Mouse (Mus musculus) left cerebral cortex, postnatal 14 days (tissue): ENCODE data around the gene Tie1. TPM values are rescaled to one million over a fixed set of nuclear protein-coding genes. Genes with fewer than 3 reads are reported as not detected.

ENCODE experiments used
- DNase-seq, 2 experiments: peaks; one replicate each; pipeline ENCODE4 v3.0.0; 2021 to 2022; ENCODE audit warnings: low spot score in 2 of 2, mixed read lengths in 1 of 2
- intact Hi-C: fragments of 180-260 bp; cut with DNase I; formaldehyde crosslinking; loops from one replicate; pipeline ENCODE4 v1.15.1; 2025
- total RNA-seq, 2 experiments: library from RNA; stranded (reverse); gene quantifications; 2 replicates each; pipeline ENCODE4 v1.2.3; 2021

Tie1 gene
- total RNA-seq, 2 experiments from 2014 or later: 12.5 to 14.8 TPM

- intact Hi-C loops: loop anchor here (10.0 kb wide), 1 partner anchor 45 kb away; the partner anchor contains the start of gene Mpl
Observed at GRCm38 (mm10) chr4:118500171-118500724, 10.4 kb upstream of the Tie1 start.

DNA sequence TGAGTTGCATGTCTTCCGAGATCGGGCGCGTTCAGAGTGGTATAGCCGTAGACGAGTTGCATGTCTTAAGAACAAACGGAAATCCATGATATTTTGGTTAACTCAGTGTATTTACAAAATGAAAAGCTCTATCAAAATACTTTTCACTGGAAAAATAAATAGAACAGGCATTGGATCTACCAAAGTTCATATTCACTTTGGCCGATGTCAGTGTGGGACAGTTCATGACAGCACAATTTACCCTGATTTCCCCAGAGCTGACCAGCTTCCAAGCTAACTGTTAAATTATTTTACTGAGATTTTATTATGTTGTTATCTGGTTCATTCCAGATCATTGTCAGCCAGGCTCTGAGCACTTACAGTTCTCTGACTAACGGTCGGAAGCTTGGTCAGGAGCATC is 600 bp upstream of the Tie1 start:
- intact Hi-C loops: no loop called here
- DNase-seq: no peak

More at GRCm38 (mm10) chr4:118500171-118500724, 10.4 kb upstream of the Tie1 start:
- peak; percentile 17 to 39 for DNase-seq

GRCm38 (mm10) chr4:118476773-118477530 is 12.9 kb downstream of the Tie1 start:
- intact Hi-C loops: no loop called here
- DNase-seq: no peak

DNA sequence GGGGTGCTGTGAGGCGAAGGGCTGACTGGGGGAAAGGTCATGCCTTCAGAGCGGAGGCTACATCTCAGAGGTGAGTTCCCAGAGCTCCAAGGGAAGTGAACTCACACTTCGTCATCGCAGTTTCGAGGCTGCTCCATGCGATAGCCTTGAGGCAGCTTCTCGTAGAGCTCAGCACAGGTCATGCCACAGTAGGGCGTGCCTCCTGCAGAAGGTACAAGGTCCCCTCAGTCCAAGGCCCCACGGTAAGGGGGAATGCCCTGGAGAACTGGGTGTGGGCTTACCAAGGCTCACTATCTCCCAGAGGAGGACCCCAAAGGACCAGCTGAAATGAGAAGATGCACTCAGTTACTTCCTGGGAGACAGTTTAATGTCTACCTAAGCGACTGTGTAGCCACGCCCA is 17.2 kb downstream of the Tie1 start:
- DNase-seq: no peak
- intact Hi-C loops: no loop called here

GRCm38 (mm10) chr4:118471281-118471680 is 18.6 kb downstream of the Tie1 start:
- no peak for DNase-seq
- intact Hi-C loops: no loop called here

- DNase-seq: no peak
- intact Hi-C loops: no loop called here
Observed at GRCm38 (mm10) chr4:118465697-118466163, 24.1 kb downstream of the Tie1 start.

- intact Hi-C loops: no loop called here
- DNase-seq: peak in 1 of 2 experiments; percentile 37
Observed at GRCm38 (mm10) chr4:118464956-118465355, 24.9 kb downstream of the Tie1 start.

DNA sequence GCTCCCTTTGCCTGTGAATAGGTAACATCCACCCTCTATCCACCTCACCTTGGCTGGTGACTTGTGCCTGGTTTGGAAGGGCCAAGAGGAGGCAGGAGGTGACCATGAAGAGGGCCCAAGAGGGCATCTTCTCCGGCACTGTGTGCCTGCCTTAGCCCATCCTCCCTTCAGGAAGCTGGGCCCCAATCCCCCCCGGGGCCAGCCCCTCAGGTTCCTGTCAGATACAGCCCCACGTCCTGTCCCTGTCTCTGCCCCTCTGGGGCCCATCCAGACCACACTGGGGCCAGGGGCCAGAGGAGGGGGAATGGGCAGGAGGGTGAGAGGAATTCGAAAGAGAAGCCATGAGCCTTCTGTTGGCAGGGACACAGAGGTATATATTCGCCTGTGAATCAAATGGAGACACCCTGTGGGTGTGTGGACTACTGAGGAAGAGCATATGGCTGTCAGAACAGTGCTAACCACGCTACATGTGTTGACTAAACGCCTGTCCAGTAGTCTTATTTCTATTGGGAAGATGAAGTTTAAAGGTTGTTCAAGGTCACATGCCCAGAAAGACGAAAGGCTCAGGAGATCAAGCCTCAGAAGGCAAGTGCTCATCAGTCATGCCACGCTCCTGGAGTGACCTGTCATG is 32.4 kb downstream of the Tie1 start, which contains the start of gene Mpl:
Mpl (minus strand) TSS at position 169 of the 631 bp plus-strand sequence.
- peak in 1 of 2 experiments; percentile 22 for DNase-seq
- intact Hi-C loops: loop anchor here (10.0 kb wide), 1 partner anchor 47 kb away; no protein-coding TSS in a partner anchor

DNA sequence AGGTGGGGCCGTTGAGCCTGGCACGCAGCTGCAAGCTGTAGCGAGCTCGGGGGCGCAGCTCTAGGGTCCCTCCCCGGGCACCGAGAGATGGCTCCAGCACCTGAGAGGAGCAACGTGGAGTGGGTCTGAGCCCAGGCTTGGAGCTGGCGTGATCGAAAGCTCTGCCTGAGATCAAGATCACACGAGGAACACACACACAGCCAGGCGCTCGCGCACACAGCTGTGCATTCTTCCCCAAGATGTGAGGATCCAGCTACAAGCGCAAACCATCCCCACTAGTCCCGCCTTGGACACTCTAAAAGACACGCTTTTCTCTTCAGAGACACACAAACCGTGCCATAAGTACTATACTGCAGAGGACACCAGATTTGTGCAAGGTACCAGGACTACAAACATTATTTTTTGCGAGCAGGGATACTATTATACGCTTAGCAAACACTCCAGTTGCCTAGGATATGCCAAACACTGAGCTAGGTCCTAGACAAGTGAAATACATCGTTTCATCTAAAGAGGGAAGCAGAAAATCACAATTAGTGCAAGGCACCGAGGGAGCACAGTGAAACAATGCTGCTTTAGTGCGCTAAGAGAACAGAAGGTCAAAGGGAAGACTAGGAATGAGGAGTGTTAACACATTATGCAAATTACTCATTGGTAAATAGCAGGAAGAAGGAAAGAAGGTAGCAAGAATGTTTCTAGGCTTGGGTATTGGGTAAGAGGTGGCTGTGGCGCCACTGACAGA is 43.3 kb downstream of the Tie1 start:
- intact Hi-C loops: loop anchor here (5.0 kb wide), 1 partner anchor 121 kb away; no protein-coding TSS in a partner anchor

DNA sequence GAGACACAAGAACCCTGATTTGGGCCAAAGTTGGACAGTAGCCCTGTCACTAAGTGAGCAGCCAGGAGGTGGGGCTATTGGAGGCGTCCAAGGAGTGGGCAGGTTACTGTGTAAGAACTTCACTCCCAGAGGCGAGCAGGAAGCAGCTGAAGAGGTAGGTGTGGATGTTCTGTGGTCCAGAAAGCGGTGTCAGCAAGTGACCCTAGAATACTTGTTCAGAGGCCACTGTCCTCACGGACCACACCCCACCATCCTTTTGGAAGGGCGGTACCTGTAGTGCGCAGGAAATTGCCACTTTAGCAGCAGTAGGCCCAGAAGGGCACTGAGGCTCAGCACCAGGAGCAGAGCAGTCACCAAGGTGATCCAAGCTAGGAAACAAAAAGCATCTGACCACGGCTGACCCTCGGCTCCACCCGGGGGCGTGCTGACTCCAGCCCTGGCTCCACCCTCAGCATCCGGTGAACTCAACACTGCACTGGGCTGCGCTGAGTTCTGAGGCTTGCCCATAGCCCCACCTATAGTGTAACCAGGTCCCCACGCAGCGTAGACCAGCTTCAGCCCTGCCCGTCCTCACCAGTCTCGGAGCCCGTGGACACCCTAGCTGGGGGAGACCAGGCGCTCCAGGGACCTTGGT is 44.0 kb downstream of the Tie1 start:
- no peak for DNase-seq

More for the DNA sequence above, 43.3 kb downstream of the Tie1 start:
- DNase-seq: no peak

GRCm38 (mm10) chr4:118445088-118445487 is 44.8 kb downstream of the Tie1 start:
- DNase-seq: peak in 1 of 2 experiments; percentile 24
- intact Hi-C loops: loop anchor here (5.0 kb wide), 1 partner anchor 122 kb away; no protein-coding TSS in a partner anchor

More for the DNA sequence above, 44.0 kb downstream of the Tie1 start:
- intact Hi-C loops: loop anchor here (5.0 kb wide), 1 partner anchor 121 kb away; no protein-coding TSS in a partner anchor

DNA sequence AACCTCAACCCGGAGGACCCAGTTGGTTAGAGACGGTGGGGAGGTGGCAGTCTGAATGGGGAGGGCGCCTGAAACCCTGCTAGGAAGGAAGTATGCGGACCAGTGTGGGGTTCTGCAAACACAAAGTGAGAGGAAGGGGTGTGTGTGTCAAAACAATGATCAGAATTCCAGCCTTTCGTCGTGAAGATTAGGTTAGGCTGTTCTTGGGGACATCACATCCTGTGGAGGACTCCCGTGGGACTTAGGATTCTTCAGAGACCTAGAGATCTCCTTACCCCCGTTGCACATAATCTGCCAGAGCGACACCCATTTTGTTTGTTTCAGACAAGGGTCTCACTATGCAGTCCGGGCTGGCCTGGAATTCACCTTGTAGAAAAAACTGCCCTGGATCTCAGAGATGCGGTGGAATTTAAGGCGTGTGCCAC is 52.0 kb downstream of the Tie1 start:
- DNase-seq: no peak
- intact Hi-C loops: no loop called here

- DNase-seq: peak; percentile 91 to 97
- intact Hi-C loops: no loop called here
Observed at GRCm38 (mm10) chr4:118436820-118437603, 52.8 kb downstream of the Tie1 start, which contains the start of gene Cdc20. Gene Cdc20 (minus strand): TSS chr4:118437352.

GRCm38 (mm10) chr4:118432332-118432731 is 57.5 kb downstream of the Tie1 start:
- no peak for DNase-seq
- intact Hi-C loops: no loop called here

DNA sequence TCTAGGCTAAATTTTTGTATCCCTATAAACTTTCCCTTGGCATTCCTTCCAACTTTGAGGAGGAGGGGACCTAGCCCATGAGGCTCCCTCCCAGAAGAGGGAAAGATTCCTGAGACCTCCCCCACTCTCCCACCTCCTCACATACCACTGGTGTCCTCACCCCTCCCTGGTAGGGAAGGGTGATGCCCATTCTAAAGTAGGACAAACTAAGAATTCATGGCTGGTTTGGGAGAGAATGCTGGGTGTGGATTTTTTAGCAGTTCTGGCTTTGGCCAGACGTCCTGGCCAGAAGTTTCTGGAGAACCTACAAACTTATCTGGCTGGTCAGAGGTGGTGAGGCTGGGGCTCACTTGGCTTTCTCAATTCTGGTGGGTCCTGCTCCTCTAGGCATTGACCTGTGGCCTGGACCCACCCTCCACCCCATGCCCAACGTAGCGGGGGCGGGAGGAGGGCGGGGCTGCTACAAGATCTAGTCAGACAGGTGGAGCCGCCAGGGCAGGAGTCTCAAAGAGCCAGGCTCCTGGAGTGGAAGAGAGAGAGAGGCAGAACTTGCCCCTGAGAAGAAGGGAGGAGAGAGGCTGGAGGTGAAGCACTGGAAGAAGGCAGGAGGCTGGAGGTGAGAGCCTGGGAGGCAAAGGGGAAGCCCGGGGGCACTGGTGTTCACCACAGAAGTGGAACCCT is 60.5 kb downstream of the Tie1 start:
- no peak for DNase-seq
- intact Hi-C loops: no loop called here

DNA sequence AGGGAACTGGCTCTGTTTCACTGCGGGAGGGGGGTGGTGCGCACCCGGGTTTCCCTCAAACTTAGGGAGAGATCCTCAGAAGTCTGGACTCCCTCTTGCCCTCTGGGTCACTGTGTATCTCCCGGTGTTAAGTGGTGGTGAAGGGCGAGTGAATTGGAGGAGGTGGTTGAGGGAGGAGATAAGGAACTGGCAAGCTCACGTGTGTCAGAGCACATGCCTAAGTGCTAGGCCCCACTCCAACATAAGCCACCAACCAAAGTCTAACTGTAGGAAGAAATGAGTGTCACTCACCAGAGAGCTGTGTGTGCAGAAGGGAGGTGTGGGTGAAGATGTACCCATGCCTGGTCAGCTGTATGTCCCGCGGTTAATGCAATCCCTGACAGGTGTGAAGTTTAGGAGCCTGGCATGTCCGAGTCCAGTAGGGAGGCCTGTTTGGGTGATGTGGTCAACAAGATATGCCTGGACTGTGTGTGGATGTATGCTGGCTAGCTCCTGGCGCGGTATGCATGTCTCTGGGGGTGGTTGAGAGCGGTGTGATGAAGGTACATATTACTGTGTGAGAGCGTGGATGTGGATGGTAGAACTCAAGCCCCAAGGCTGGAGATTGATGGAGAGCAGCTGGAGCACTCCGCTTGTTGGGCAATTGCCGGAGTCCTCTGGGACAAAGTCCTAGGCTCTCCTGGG is 61.2 kb downstream of the Tie1 start:
- intact Hi-C loops: no loop called here
- DNase-seq: no peak
